ENCODE assay signal across 11 mouse cellular contexts in the genomic region with DNA sequence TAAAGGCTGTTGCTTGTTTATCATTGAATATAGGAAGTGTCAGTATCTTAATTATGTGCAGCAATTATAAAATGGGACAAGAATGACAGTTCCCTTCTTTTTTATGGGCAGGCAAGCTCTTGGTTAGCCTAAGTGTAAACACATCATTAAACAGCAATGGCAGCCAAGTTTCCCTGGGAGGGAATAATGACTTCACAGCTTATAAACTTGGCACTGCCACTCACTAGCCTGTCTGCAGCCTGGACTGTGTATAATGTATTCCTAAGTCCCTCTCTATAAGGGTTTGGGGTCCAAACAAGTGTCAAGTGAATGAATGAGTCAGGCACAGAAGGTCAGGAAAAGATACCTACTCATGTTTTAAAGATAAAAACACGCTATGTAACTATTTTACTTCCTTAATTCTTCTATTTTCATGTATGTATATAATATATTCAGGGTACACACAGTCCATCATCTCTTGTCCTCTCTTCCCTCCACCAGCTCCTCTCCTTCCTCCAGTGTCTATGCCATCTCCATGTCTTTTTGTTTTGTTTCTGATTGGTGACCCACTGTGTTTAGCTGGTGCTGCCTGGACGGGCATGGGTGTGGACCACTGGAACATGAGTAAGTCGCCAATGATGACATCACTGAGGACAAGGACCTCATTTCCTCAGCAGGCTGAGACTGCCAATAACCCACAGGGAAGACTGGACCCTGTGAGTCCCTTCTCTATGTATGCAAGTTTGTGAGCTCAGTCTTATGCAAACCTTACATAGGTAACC.
DNase-seq lines count a peak whose midpoint lies in the region; ATAC-seq and TF ChIP-seq lines count a peak whose summit lies in the region.
"Had no signal": no experiment of that assay in that cellular context is flagged by ENCODE, and none has a peak within 500 bp of the region (broad histone marks: within the 10 kb centered on the region; RNA-seq: fewer than 3 reads in every experiment).

No protein-coding gene starts in this region.

- H3K27me3 ChIP-seq in hindbrain, embryonic 15.5 days: no peaks in the 10 kb centered on the region
- no peaks in the 10 kb centered on the region for H3K27me3 ChIP-seq in hindbrain, embryonic 12.5 days
- no peaks in the 10 kb centered on the region for H3K27me3 ChIP-seq in hindbrain, postnatal 0 days (ENCODE audit: insufficient read depth, low read length)
- H3K27me3 ChIP-seq in midbrain, embryonic 16.5 days (ENCODE audit: control insufficient read depth, insufficient read depth, low read depth, low read length): no peaks in the 10 kb centered on the region

- ATAC-seq in hindbrain, embryonic 15.5 days (ENCODE audit: low FRiP score, low read depth): peak; percentile 87
- ATAC-seq in hindbrain, embryonic 12.5 days (ENCODE audit: low FRiP score): no peak
- peak; percentile 80 for ATAC-seq in hindbrain, postnatal 0 days
- peak; percentile 48; the same call in 1 of the 2 replicates for ATAC-seq in midbrain, embryonic 16.5 days

- H3K9ac ChIP-seq in hindbrain, embryonic 15.5 days: no peak overlapping the region
- no peak overlapping the region for H3K9ac ChIP-seq in hindbrain, embryonic 12.5 days
- H3K9ac ChIP-seq in hindbrain, postnatal 0 days (replicated peaks; ENCODE audit: low read length): no peak overlapping the region
- H3K9ac ChIP-seq in midbrain, embryonic 16.5 days (ENCODE audit: low read depth, low read length): no peak overlapping the region

- no peak overlapping the region for H3K4me2 ChIP-seq in hindbrain, embryonic 15.5 days
- H3K4me2 ChIP-seq in hindbrain, embryonic 12.5 days (replicated peaks): no peak overlapping the region
- H3K4me2 ChIP-seq in hindbrain, postnatal 0 days (ENCODE audit: low read depth, low read length): no peak overlapping the region
- H3K4me2 ChIP-seq in midbrain, embryonic 16.5 days (ENCODE audit: low read length): no peak overlapping the region

- H3K9me3 ChIP-seq in hindbrain, embryonic 15.5 days: no peaks in the 10 kb centered on the region
- H3K9me3 ChIP-seq in hindbrain, embryonic 12.5 days (replicated peaks): no peaks in the 10 kb centered on the region
- H3K9me3 ChIP-seq in hindbrain, postnatal 0 days (ENCODE audit: low read length): no peaks in the 10 kb centered on the region
- no peaks in the 10 kb centered on the region for H3K9me3 ChIP-seq in midbrain, embryonic 16.5 days (replicated peaks; ENCODE audit: control insufficient read depth, low read length, poor library complexity, severe bottlenecking)

- H3K27ac ChIP-seq in hindbrain, embryonic 15.5 days (replicated peaks): no peak overlapping the region
- no peak overlapping the region for H3K27ac ChIP-seq in hindbrain, embryonic 12.5 days
- H3K27ac ChIP-seq in hindbrain, postnatal 0 days: no peak overlapping the region
- H3K27ac ChIP-seq in midbrain, embryonic 16.5 days (ENCODE audit: low read length): no peak overlapping the region
- H3K27ac ChIP-seq: macrophage had no signal

- H3K4me3 ChIP-seq in hindbrain, embryonic 15.5 days: no peak overlapping the region
- H3K4me3 ChIP-seq in hindbrain, embryonic 12.5 days: no peak overlapping the region
- no peak overlapping the region for H3K4me3 ChIP-seq in hindbrain, postnatal 0 days (ENCODE audit: low read length)
- no peak overlapping the region for H3K4me3 ChIP-seq in midbrain, embryonic 16.5 days (ENCODE audit: low read depth, low read length)

- no peaks in the 10 kb centered on the region for H3K4me1 ChIP-seq in hindbrain, embryonic 15.5 days (replicated peaks)
- H3K4me1 ChIP-seq in hindbrain, embryonic 12.5 days: no peaks in the 10 kb centered on the region
- 0 out of 2 replicates have a peak, but pooled peaks cover 4% of the 10 kb centered on the region for H3K4me1 ChIP-seq in hindbrain, postnatal 0 days (ENCODE audit: insufficient read depth, low read length)
- H3K4me1 ChIP-seq in midbrain, embryonic 16.5 days (ENCODE audit: control insufficient read depth, insufficient read depth, low read length): no peaks in the 10 kb centered on the region

- 78% methylated on average over 3 of the region's 3 CpGs for WGBS in hindbrain, embryonic 15.5 days
- 82% methylated on average over 3 of the region's 3 CpGs for WGBS in hindbrain, embryonic 12.5 days
- 64% methylated on average over 3 of the region's 3 CpGs for WGBS in hindbrain, postnatal 0 days
- 80% methylated on average over 3 of the region's 3 CpGs for WGBS in midbrain, embryonic 16.5 days

- TF ChIP-seq CTCF in hindbrain, postnatal 0 days (IDR thresholded peaks at IDR 0.05; ENCODE audit: low read depth): no peak

- no peaks in the 10 kb centered on the region for H3K36me3 ChIP-seq in hindbrain, embryonic 15.5 days
- no peaks in the 10 kb centered on the region for H3K36me3 ChIP-seq in hindbrain, embryonic 12.5 days
- H3K36me3 ChIP-seq in hindbrain, postnatal 0 days (ENCODE audit: insufficient read depth, low read length): no peaks in the 10 kb centered on the region
- H3K36me3 ChIP-seq in midbrain, embryonic 16.5 days (ENCODE audit: control insufficient read depth, insufficient read depth, low read length): no peaks in the 10 kb centered on the region

- peak; percentile 4 for DNase-seq in cerebellum, adult 11-12 months
- DNase-seq in cerebellum, adult 9-10 months: no peak
- DNase-seq in hindbrain, postnatal 0 days (ENCODE audit: low spot score): peak; percentile 79
- DNase-seq in ovary, postnatal 10 days (ENCODE audit: low spot score): no peak
- DNase-seq in adrenal gland, adult 18-20 months (ENCODE audit: low spot score in 2 of 2): no peak
- DNase-seq: gastrocnemius, postnatal 36 days; right cerebral cortex, postnatal 4 days had no signal

Comparison
In these comparisons a context has a peak if more than half of its experiments do, and no peak if none do; other contexts are left out.
1. DNase-seq: peak in cerebellum, adult 11-12 months (single experiment) and hindbrain, postnatal 0 days (single experiment); none in cerebellum, adult 9-10 months (single experiment), ovary, postnatal 10 days (single experiment) and adrenal gland, adult 18-20 months (0 of 2).